Mouse (Mus musculus) mature B cell (primary cell): Measurements from ENCODE around the gene Fbxw5.

Experiments used
- in situ Hi-C: fragments of 300-500 bp; cut with MboI; formaldehyde crosslinking; loops from 2 replicates; pipeline ENCODE4 v1.14.3; 2019

Gene Fbxw5

GRCm38 (mm10) chr2:25477967-25478675, 22.4 kb upstream of the Fbxw5 start:
- in situ Hi-C loops = no loop called here

- in situ Hi-C loops = no loop called here
Measured at GRCm38 (mm10) chr2:25479551-25480311, 20.8 kb upstream of the Fbxw5 start.

GRCm38 (mm10) chr2:25480541-25480940, 20.0 kb upstream of the Fbxw5 start:
- in situ Hi-C loops = no loop called here

GRCm38 (mm10) chr2:25482969-25483368, 17.6 kb upstream of the Fbxw5 start:
- in situ Hi-C loops = no loop called here

- in situ Hi-C loops = no loop called here
Measured at GRCm38 (mm10) chr2:25484901-25485647, 15.5 kb upstream of the Fbxw5 start.

GRCm38 (mm10) chr2:25487965-25488670, 12.4 kb upstream of the Fbxw5 start:
- in situ Hi-C loops = no loop called here

GRCm38 (mm10) chr2:25488671-25489068, 11.9 kb upstream of the Fbxw5 start:
- in situ Hi-C loops = no loop called here

- in situ Hi-C loops = no loop called here
Measured at GRCm38 (mm10) chr2:25492988-25493387, 7.6 kb upstream of the Fbxw5 start.

- in situ Hi-C loops = no loop called here
Measured at GRCm38 (mm10) chr2:25493476-25493961, 7.0 kb upstream of the Fbxw5 start, which contains the start of gene Lcn12. Gene Lcn12 (minus strand): TSS chr2:25493911.

- in situ Hi-C loops = no loop called here
Measured at GRCm38 (mm10) chr2:25496462-25496861, 4.1 kb upstream of the Fbxw5 start.

GRCm38 (mm10) chr2:25497846-25498575, 2.5 kb upstream of the Fbxw5 start:
- in situ Hi-C loops = no loop called here

- in situ Hi-C loops = no loop called here
Measured at GRCm38 (mm10) chr2:25498622-25499478, 1.7 kb upstream of the Fbxw5 start.

GRCm38 (mm10) chr2:25500071-25500575, 427 bp upstream of the Fbxw5 start:
- in situ Hi-C loops = no loop called here

GRCm38 (mm10) chr2:25501593-25502486, 1.3 kb downstream of the Fbxw5 start, which contains the start of gene C8g:
Gene C8g (minus strand): TSS chr2:25501719.
- in situ Hi-C loops = no loop called here

- in situ Hi-C loops = no loop called here
Measured at GRCm38 (mm10) chr2:25502726-25503125, 2.2 kb downstream of the Fbxw5 start.

GRCm38 (mm10) chr2:25504538-25504937, 4.0 kb downstream of the Fbxw5 start:
- in situ Hi-C loops = no loop called here

- in situ Hi-C loops = no loop called here
Measured at GRCm38 (mm10) chr2:25505000-25505399, 4.5 kb downstream of the Fbxw5 start.

GRCm38 (mm10) chr2:25505860-25506259, 5.3 kb downstream of the Fbxw5 start:
- in situ Hi-C loops = no loop called here

- in situ Hi-C loops = no loop called here
Measured at GRCm38 (mm10) chr2:25506964-25507363, 6.4 kb downstream of the Fbxw5 start.
